Mouse (Mus musculus) lung, adult 2 months (tissue): ENCODE measurements around the gene Tk2. TPM values are rescaled to one million over a fixed set of nuclear protein-coding genes. Genes with fewer than 3 reads are reported as not detected.

Experiments used
- DNase-seq: peaks from one replicate; pipeline ENCODE4 v3.0.0; 2022
- H3K4me1 ChIP-seq: fragments of 200-500 bp; 2 replicates; pipeline ENCODE4 v1.6.1; 2011; ENCODE audit warnings: low read length; ENCODE audit not compliant: control insufficient read depth, insufficient read depth
- H3K4me3 ChIP-seq: fragments of 200-500 bp; replicated peaks from 2 replicates; pipeline ENCODE3; 2011; ENCODE audit warnings: low read depth, mild to moderate bottlenecking, control low read depth, low read length; ENCODE audit errors: extremely low read depth
- CTCF ChIP-seq: fragments of 200-500 bp; IDR thresholded peaks from 2 replicates; pipeline ENCODE4 v1.5.1; 2011; ENCODE audit warnings: mild to moderate bottlenecking, low read length, control low read depth; ENCODE audit not compliant: insufficient read depth
- POLR2A ChIP-seq: fragments of 200-500 bp; IDR thresholded peaks from 2 replicates; pipeline ENCODE4 v1.6.1; 2011; ENCODE audit warnings: low read depth, mild to moderate bottlenecking, control low read depth, low read length, borderline replicate concordance; ENCODE audit errors: extremely low read depth
- WGBS: fragments of 180-500 bp; shearing (Covaris S2); methylation state at CpG from one replicate; pipeline ENCODE4 v1.1.7; 2018; 5-methylcytosine and 5-hydroxymethylcytosine counted together
- polyA plus RNA-seq: library from polyadenylated mRNA; depleted of rRNA; stranded (reverse); fragments of >200 nt; gene quantifications from 2 replicates; pipeline ENCODE4 v1.2.3, GENCODE M21; 2012

The Tk2 gene
- polyA plus RNA-seq, 1 experiment: 25.0 TPM

DNA sequence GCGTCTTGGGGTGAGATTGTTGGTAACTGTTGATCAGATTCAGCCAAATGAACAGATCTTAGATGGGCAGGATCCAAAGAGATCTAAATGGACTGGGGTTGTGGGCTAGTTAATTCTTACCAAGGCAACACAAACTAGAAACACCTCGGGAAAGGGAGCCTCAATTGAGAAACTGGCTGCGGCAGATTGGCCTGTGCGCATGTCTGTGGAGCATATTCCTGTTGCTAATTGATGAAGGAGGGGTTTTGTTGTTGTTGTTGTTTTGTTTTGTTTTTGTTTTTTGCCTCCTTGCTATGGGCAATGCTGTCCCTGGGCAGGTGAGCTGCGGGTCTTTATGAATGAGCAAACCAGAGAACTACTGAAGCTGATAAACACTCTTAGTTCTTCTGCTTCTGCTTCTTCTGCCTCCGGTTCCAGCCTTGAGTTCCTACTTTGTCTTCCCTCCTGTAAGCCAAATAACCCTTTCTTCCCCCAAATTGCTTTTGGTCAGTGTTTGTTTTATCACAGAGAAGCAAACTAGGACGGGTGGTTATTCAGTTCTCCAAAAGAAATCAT lies 1.2 kb upstream of the Tk2 start:
- no peak for DNase-seq
- 81% methylated on average over 7 of the region's 7 CpGs for WGBS
- Histone ChIP-seq H3K4me3 (no peak overlapping the region), H3K4me1 (peaks cover 5% of the 10 kb centered on the region)
- TF ChIP-seq CTCF (no peak), POLR2A (no peak)

DNA sequence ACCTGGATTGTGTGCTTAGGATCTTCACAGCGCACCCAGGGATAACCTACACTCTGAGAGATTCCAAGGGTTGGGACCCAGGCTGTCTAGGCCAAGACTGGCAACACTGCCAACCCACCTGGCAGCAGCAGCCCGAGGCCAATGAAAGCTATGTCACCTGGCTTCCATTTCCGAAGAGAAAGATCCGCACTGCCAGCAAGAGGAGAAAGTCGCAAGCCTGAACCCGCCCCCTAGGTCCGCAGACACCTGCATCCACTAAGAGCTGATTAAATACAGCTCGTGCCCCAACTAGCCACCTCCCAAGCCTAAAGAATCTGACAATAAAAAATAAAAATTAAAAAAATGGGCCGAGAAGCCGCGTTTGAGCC lies 466 bp downstream of the Tk2 start:
- no peak for DNase-seq
- peaks cover 5% of the 10 kb centered on the region for H3K4me1 ChIP-seq
- peak overlapping the region; percentile 74 for H3K4me3 ChIP-seq
- no peak for TF ChIP-seq POLR2A
- TF ChIP-seq CTCF: no peak
- 3% methylated on average over 11 of the region's 11 CpGs for whole genome bisulfite sequencing

DNA sequence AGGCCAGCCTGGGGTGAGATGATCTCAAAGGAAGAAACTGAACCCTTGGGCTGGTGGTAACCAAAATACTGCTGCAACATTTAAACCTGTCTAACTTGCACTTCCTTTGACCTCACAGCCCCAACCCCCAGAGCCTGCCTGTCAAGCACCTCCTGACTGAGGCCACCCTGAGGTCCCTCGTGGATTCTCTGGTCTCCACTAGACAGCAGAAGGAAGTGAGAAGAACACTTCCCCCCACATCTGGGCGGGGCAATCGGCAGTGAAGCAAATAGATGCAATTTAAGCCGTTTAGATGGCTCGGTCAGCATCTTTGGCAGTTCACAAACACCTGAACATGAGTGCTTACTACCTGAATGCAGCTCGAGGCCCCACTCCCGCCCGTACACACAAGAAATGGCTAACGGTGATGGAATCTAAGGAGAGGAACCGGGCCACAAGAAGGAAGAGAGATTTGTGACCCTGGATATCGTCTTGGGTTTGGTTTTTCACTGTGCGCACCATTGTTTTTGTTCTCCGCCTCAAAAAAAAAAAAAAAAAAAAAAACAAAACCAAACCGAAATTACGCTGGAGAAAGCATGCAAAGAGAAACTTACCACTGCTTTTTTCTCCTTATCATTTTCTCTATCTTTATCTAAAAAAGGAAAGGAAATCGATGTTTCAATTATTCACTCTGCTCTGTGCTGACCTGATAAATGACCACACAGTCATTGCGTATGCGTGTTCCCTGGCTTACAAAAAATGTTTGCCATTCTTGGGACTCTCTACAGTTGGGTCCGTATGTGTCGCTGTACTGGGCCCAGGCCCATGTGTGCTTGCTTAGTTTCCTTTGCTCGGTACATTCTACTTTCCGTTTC lies 1.1 kb downstream of the Tk2 start:
- Histone ChIP-seq H3K4me1 (peaks cover 5% of the 10 kb centered on the region), H3K4me3 (peak overlapping the region; percentile 74)
- no peak for TF ChIP-seq CTCF
- TF ChIP-seq POLR2A: no peak
- WGBS: 46% methylated on average over 22 of the region's 22 CpGs
- DNase-seq: no peak

DNA sequence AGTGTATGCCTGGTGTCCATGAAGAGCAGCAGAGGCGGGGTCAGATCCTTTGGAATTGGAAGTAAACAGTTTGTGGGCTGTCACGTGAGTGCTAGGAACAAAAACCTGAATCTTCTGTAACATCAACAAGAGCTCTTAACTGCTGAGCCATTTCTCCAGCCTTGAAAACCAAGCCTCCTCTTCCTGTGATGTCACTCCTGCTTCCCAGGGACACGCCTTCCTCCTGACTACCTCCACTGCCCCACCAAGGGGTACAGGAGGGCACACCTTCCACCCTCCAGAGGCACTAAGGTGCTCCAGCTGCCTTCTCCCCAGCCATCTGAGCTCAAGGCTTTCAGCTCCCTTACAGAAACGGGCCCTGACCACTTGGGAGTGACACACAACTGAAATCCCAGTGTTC lies 1.7 kb downstream of the Tk2 start:
- TF ChIP-seq CTCF (no peak), POLR2A (no peak)
- WGBS: 67% methylated on average over 4 of the region's 4 CpGs
- DNase-seq: no peak

DNA sequence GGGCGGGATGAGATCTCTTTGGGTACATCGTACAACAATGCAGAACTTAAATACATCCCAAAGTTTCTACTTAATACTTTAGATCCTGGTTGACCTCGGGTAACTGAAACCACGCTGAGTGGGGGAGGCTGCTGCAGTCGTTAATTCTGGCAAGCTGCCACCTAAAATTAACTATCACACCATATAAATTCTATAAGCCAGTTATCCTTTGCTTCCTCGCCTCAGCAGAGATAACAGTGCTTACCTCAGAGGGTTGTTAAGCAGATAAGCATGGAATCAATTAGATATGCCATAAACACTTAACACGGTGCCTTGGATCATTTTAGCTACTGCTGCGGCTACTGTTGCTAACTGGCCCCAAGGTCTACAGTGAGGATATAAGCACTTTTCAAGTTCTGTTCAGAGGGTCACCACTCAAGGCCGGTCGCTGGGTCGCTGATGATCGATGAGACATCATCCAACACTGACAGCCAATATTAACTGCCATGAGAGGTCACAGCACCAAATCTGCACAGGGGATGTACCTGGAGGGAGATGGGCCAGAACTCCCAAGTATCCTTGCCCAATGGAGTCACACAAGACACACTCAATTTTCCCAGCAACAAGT lies 6.2 kb downstream of the Tk2 start:
- no peak for DNase-seq
- Histone ChIP-seq H3K4me1 (peaks cover 5% of the 10 kb centered on the region), H3K4me3 (no peak overlapping the region)
- WGBS: 79% methylated on average over 12 of the region's 12 CpGs
- TF ChIP-seq POLR2A (no peak), CTCF (no peak)

More for the DNA sequence above, 1.7 kb downstream of the Tk2 start:
- Histone ChIP-seq H3K4me1 (peaks cover 5% of the 10 kb centered on the region), H3K4me3 (no peak overlapping the region)

DNA sequence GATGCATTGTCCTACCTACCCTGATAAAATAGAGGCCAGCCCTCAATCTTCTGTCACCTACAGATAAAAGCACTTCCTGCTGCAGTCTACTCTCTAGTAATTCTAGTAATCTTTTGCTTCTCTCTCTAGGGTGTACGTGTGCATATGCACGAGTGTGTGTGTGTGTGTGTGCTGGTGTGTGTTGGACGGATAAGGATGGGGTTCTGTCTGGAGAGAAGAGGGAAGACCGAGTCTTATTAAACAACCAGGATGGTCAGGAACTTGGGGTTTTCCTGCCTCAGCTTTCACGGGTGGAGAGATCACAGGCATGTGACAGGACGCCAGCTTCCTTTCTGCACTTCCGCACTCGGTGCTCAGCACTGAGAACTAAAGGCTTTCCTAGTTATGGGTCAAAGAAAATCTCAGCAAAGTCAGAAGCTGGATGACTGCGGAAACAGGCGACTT lies 8.9 kb downstream of the Tk2 start:
- Histone ChIP-seq H3K4me3 (no peak overlapping the region), H3K4me1 (no peaks in the 10 kb centered on the region)
- DNase-seq: no peak
- 49% methylated on average over 10 of the region's 10 CpGs for WGBS
- no peak for TF ChIP-seq POLR2A
- no peak for TF ChIP-seq CTCF

DNA sequence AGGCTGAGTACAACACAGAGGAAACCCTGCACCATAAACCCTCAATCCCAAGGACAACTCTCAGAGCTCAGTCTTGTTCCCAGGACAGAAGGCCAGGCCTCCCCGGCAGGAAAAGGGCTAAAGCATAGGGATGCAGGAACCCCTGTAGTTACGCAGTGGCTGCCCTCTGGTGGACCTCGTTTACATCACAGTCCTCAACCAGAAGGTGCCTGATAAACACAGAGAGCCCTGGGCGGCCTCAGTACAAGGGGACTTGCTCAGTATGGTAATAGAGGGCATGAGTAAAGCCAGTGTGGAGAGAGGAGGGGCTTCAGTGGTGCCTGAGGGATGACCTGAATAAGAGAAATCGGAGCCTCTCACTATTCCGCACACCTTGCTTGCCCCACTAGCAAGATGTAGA lies 13.8 kb downstream of the Tk2 start:
- DNase-seq: no peak
- H3K4me3 ChIP-seq: no peak overlapping the region
- WGBS: 58% methylated on average over 6 of the region's 6 CpGs
- TF ChIP-seq CTCF (0 out of 2 replicates have a peak, but pooled peaks have one; percentile 24), POLR2A (no peak)
- H3K4me1 ChIP-seq: no peaks in the 10 kb centered on the region

DNA sequence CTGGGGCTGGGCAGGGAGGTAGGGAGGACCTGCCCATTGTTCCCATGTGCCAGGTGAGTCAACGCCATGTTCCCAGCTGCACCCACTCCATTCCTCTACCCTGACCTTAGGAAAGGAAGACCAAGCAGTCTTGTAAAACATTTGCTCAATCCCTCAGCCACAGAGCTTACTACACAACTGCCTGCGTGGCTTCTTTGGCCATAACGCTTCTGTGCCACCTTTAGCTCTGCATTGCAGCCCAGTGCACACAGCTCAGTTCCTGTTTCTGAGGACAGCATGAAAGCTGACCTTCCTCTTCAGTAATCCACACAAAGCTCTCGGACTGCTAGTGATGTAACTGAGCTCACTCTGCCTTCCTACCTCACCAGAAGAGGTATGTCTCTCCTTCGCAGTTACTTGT lies 15.4 kb downstream of the Tk2 start:
- no peaks in the 10 kb centered on the region for H3K4me1 ChIP-seq
- DNase-seq: no peak
- WGBS: 88% methylated on average over 5 of the region's 5 CpGs

DNA sequence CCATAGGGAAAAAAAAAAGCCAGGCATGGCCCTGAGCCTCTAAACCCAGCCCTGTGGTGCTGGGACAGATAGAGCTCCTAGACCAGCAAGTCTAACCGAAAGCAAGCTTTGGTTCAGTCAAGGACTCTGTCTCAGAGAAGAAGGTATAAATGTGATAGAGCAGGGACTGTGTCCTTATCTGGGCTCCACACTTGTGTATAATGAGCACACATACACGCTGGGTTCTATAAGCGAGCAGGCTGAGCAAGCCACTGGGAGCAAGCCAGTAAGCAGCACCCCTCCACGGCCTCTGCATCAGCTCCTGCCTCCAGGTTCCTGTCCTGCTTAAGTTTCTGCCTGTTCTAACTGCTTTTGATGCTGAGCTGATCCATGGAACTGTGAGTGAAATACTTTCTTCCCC lies 16.3 kb downstream of the Tk2 start:
- DNase-seq: no peak
- Histone ChIP-seq H3K4me1 (no peaks in the 10 kb centered on the region), H3K4me3 (no peak overlapping the region)
- 97% methylated on average over 4 of the region's 4 CpGs for WGBS
- TF ChIP-seq POLR2A (no peak), CTCF (no peak)

More for the DNA sequence above, 15.4 kb downstream of the Tk2 start:
- TF ChIP-seq POLR2A (no peak), CTCF (no peak)
- H3K4me3 ChIP-seq: no peak overlapping the region

DNA sequence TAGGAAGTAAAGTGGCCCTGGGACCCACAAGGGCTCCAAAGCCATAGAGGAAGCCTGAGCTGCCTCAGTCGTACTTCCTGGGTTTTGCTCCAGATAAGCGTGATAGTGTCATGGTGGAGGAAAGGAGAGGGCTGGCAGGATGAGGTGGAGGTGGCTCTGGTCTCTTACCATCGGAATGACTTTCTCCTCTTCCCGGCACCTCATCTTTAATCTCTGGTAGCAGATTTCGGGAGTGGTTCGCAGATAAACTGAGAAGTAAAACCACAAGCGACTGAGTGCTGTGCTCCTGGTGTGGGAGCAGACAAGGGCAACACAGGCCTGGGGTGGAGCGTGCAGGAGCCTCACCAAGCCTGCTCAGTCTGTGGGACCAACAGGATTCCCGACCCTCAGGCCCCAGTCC lies 18.0 kb downstream of the Tk2 start:
- Histone ChIP-seq H3K4me3 (no peak overlapping the region), H3K4me1 (no peaks in the 10 kb centered on the region)
- WGBS: 86% methylated on average over 9 of the region's 9 CpGs
- TF ChIP-seq CTCF: no peak
- no peak for TF ChIP-seq POLR2A
- DNase-seq: no peak
